Mouse (Mus musculus) urinary bladder, postnatal 10 days (tissue): Measurements from ENCODE around the gene Skap1.

Source experiments
- DNase-seq: peaks from one replicate; pipeline ENCODE4 v3.0.0; 2022; ENCODE audit warnings: low spot score

Skap1 gene

GRCm38 (mm10) chr11:96624436-96624835, 160.0 kb downstream of the Skap1 start:
- no peak for DNase-seq

DNA sequence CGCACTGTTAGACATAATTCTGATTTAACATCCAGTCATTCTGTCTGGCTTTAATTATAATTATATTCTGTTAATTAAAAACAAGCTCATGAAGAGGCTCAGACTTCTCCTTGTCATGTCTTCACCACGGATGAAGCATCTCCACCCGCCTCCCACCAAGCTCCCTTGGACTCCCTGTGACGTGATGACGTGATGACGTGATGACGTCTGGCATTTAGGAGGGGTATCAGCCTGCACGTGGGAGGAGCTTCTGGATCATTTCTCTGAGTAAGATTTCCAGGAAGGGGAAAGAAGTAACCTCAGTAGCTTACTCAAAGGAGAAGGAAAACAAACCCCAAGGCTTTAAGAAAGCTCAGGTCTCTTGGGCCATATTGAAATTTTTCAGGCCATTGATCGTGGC, 165.4 kb downstream of the Skap1 start:
- no peak for DNase-seq

DNA sequence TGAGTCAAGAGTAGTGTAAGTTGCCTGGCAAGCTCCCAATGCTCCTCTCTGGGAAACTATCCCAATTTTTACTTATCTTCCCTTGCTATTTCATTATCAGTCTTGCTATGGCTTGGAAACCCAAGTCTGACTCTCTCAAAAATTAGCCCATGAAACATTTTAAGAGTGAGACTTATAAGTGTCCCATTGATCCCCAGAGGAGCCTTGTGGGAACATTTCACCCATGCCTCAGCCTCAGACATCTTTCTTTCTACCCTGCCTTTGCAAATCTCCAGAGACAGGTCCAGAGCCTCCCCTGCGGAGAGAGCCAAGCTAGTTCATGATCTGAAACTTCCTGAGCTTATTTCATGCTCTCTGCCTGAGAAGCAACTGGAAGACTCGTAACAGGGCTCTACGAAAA, 167.1 kb downstream of the Skap1 start:
- DNase-seq, result no peak

DNA sequence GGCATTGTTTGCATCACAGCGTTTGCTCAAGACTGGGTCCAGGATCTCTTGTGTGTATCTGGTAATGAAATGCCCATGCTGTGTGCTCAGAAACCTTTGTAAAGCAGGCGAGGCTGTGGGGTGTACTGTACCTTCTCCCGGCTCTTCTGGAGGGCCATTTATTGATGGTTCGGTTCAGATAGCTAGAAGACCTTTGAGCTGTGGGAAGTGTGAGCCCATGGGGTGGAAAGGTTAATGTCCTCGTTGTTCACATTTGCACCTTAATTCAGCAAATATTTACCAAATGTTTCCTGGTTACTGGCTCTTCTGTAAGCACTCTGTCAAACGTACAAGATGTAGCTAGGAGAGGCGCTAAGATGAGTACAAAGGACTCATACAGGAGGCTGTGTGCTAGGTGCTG, 173.5 kb downstream of the Skap1 start:
- no peak for DNase-seq

DNA sequence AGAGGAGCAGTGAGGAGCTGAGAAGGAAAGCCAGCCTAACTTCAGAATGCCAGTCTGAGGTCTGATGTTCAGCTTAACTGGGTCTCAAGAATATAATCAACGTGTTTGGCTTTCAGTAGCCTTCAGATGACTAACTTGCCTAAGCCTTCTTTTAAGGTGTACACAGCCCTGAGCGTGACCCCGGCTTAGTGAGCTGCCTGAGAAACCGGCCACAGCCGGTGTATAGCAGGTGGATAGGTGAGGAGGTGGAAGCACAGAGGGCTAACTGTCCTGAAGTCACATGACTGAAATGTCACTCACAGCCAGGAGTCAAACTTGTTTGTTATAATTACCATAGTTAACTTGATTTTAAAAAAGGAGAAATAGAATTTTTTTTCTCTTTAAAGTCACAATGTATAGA, 175.4 kb downstream of the Skap1 start:
- no peak for DNase-seq

DNA sequence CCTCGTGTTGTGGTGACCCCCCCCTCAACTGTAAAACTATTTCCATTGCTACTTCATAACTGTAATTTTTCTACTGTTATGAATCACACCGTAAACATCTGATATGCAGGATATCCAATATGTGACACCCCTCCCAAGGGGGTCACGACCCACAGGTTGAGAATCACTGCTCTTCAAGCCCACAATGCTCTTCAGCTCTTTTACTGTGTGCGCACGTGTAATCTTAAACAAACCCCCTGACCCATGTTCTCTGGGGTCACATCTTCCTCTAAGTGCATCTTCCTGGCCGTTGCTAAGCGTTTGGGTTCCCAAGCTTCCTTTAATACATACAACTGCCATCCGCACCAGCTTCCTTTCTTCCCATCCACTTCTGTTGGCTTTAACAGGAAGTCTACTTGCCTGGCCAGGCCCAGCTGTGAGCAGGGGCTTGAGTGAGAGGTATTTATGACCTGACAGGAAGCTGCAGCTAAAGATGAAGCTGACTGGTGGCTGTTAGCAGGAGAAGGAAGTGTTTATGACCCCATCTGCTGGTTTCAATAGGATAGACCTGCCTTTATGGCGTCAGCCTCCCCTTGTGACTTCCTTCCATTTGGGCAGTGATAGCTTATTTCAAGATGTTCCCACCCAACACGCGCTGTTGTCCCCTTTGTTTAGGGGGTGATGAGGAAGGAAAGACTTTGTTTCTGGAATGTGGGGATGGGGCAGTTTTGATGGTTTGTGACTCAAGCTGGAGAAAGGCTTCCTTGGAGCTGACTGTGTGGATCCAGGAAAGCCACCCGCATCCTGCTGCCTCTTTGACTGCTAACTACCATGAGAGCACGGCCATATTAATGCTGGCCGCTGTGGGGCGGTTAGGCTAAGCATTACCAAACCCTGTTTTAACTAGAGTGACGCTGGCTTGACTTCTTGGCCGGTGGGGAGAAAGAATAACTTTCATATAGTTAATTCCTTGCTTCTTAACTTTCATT, 178.1 kb downstream of the Skap1 start:
- DNase-seq, result no peak

DNA sequence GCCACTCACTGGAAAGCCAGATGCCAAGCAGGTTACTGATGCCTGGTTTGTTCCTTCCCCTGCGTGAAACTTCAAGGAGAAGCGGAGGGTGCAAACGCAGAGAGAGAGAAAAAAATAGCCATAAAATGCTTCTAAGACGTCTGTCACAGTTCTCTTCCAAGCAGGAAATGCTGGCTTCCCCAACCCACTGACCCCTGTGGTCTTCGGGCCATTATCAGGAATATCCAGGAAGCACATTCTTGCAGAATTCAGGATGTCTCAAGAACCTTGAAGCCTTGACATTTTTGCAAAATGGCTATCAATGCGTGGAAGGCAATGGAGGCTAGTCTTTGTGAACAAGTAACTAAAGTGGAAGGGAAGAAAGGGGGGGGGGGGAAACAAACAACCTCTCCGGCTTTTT, 180.6 kb downstream of the Skap1 start:
- DNase-seq, result no peak

DNA sequence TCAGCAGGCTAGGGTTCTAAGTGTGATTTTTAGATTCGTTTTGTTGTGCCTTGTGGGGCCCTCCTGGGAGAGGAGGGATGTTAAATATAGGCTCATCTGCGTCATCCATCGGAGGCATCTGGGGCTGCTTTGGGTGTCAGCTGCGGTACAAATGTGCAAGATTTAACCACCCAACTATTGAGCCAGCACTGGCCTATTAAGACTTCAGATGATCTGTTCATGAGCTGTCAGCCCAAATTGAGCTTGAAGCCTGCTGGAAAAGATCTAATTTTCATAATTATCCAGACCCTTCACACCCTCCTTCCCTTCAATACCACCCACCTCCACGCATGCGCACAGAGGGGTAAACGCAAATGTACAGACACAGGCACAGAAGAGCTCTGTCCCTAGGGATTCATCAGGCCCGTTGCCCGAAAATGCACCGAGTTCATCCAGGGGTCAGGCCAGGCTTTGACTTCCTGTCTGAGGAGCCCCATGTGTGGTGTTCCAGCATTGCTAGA, 181.2 kb downstream of the Skap1 start:
- DNase-seq, result no peak

GRCm38 (mm10) chr11:96651848-96652247, 187.5 kb downstream of the Skap1 start:
- DNase-seq, result no peak

DNA sequence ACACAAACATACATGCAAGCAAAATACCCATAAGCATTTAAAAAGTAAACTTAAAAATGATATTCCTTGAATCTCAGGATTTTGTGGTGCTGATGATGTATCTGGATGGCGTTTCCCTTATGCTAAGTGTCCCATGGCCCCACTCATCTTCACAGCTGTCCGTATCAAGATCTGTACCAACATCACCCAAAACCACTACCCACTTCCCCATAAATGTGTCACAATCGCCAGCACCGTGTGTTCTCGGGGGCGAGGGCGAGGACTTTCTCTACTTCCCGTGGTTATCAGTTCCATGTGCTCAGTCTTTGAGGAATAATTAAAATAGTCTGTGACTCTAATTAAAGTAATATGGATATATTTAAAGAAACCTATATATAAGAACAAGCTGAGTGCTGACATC, 189.5 kb downstream of the Skap1 start:
- DNase-seq, result no peak

- no peak for DNase-seq
Observed at GRCm38 (mm10) chr11:96658420-96658819, 194.0 kb downstream of the Skap1 start.

DNA sequence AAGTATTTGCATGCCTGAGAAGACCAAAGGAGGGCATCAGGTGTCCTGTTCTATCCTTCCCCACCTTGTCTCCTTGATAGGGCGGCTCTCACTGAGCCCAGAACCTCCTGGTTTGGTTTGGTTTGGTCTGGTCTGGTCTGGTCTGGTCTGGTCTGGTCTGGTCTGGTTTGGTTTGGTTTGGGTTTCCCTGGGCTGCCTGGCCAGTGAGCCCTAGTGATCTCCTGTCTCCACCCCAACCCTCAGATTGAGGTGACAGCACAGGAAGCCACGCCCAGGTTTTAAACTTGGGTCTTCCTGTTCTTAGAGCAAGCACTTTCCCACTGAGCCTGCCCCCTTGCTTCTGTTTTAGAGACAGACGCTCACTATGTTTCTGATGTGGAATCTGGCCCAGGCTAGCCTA, 202.5 kb downstream of the Skap1 start:
- DNase-seq, result no peak

GRCm38 (mm10) chr11:96668367-96668766, 204.0 kb downstream of the Skap1 start:
- DNase-seq, result no peak

DNA sequence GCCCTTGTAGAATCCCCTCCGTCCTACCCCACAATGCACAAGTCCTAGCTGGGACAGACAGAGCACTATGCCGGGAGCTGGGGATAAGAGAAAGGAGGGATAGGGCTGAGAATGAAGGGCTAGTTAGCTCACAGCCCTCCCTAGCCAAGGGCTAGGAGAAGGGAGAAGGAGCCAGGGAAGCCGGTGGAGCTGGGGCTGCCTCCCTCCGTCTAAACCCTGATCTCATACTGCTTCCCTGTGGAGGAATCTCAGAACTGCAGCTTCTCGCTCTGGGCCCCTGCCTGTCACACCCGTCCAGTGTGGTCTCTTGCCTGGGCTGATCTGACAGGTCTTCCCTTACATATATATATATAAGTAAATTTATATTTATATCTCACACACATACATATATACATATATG, 209.4 kb downstream of the Skap1 start:
- DNase-seq, result no peak

DNA sequence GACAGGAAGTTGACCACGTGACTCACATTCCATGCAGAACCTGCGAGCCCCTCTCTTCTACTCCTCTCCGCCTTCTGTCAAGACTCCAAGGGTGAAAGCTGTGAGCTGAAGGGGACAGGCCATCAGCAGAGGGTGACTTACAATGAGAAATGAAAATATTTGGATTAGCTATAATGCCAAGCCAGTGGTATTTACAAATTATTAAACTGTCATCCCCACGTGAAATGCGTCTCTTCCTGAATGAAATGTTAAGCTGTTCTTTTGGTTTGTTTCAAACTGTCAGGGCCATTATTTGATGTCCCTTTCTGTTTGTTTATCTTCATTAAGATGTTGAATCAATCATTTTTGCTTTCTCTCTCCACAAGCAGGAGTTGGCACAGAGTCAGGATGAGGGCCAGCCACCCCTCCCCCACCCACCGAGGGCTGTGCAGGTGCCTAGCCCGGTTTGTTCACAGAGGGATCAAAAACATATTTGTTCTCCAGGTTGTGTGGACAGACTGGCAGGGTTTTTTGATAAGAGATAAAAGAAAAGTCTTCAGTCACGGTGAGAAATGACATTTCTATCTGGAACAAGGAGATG, 210.5 kb downstream of the Skap1 start:
- no peak for DNase-seq

- DNase-seq, result no peak
Observed at GRCm38 (mm10) chr11:96678026-96678425, 213.6 kb downstream of the Skap1 start.

DNA sequence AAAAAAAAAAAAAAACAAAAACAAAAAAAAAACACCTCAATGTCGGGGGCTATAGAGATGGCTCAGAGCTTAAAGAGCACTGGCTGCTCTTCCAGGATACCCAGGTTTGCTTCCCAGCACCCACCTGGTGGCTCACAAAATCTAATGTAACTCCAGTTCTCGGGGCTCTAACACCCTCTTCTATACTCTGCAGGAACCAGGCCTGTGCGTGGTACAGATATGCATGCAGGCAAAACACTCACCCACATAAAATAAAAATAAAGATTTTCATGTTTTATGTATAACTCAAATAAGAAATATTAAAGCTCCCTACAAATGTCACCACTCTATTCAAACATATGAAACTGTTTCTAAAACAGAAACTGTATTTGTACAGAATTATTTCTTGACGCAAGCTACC, 214.6 kb downstream of the Skap1 start:
- DNase-seq, result no peak

DNA sequence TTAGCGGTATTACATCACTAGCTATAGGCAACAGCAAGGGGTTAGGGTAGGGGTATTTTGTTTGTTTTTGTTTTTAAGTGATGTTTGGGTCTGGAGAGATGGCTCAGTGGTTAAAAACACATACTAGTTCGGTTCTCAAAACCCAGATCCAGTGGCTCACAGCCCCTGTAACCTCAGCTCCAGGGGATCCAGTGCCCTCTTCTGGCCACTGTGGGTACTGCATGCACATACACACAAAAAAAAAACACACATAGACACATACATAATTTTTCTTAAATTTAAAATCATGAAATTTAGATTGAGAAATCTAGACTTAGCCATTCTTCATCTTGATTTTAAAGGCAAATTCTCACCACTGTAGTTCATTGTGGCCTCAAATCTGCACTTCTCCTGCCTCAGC, 221.0 kb downstream of the Skap1 start:
- no peak for DNase-seq

- DNase-seq, result no peak
Observed at GRCm38 (mm10) chr11:96686713-96687280, 222.4 kb downstream of the Skap1 start.

GRCm38 (mm10) chr11:96692250-96692649, 227.9 kb downstream of the Skap1 start:
- no peak for DNase-seq

DNA sequence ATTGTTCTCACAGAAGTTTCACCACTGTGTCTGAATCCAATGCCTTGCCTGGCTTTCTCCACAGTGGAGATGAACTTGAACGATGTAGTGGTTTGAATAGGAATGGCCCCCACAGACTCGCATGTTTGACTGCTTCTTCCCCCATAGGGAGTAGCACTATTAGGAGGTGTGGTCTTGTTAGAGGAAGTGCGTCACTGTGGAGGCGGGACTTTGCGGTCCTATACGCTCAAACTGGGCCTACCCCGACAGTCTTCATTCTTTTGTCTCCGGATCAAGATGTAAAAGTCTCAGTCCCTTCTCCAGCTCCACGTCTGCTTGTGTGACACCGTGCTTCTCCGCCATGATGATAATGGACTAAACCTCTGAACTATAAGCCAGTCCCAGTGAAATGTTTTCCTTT, 229.0 kb downstream of the Skap1 start:
- DNase-seq, result no peak

DNA sequence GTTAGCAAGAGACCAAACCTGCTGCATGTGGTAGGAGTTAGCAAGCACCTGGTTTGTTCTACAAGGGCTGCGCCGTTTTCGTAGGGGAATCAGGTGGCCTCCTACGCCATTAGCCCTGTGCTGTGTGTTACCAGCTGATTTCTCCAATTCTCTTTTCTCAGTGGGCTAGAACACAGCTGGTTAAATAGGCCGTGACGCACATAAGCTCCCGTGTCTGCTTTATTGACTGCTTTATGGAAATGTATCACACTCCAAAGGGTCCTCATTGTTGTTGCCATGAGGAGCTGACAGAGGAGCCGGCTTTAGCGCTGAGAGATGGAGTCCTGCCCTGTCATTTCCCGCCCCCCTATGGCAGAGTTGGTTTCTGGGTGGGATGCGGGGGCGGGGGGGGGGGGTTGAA, 230.4 kb downstream of the Skap1 start:
- no peak for DNase-seq

DNA sequence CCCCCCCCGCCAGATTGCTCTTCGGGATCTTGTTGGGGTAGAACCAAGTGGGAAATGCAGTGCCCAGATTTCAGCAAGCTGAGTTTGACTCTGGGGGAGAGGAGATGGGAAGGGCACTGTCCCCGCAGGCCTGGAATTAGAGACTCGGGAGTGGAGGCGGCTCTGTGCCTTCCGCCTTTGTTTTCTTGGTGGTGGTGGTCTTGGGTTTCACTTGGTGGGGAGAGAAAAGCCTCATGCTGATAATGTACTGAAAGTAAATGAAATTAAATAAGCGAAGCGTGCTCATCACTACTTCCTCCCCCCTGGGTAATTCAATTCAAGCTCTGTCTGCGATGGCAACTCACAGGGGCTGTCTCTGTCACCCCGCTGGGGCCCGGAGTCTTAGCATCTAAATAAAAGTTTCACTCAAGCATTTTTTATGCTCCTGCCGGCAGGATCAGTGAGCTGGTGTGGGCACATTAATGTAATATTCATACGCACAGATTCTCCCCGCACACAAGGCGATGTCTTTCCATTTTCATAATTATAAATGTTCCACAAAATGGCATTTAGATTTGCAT, 231.9 kb downstream of the Skap1 start:
- DNase-seq, result no peak
